Mouse (Mus musculus) forebrain, embryonic 15.5 days (tissue): Measurements from ENCODE around the gene Yme1l1. TPM values are rescaled to one million over a fixed set of nuclear protein-coding genes. Genes with fewer than 3 reads are reported as not detected.

ENCODE experiments used
- ATAC-seq: fragments of 200-750 bp; cut with Nextera tagmentation; replicated peaks from 2 replicates; pipeline ENCODE4 v1.8.0; 2017; ENCODE audit warnings: mild to moderate bottlenecking, moderate TSS enrichment, moderate library complexity
- H3K27ac ChIP-seq: fragments of 300-500 bp; sonication (generic); replicated peaks from 2 replicates; pipeline ENCODE4 v1.5.1; 2015; ENCODE audit warnings: mild to moderate bottlenecking, inconsistent platforms
- H3K27me3 ChIP-seq: fragments of 300-500 bp; sonication (generic); 2 replicates; pipeline ENCODE4 v1.6.1; 2015; ENCODE audit warnings: inconsistent platforms
- H3K36me3 ChIP-seq: fragments of 300-500 bp; sonication (generic); 2 replicates; pipeline ENCODE4 v1.6.1; 2015; ENCODE audit warnings: mild to moderate bottlenecking, inconsistent platforms
- H3K4me1 ChIP-seq: fragments of 300-500 bp; sonication (generic); 2 replicates; pipeline ENCODE4 v1.6.1; 2015; ENCODE audit warnings: inconsistent platforms
- H3K4me2 ChIP-seq: fragments of 300-500 bp; sonication (generic); replicated peaks from 2 replicates; pipeline ENCODE4 v1.6.1; 2015; ENCODE audit warnings: mild to moderate bottlenecking, inconsistent platforms
- H3K4me3 ChIP-seq: fragments of 300-500 bp; sonication (generic); 2 replicates; pipeline ENCODE4 v1.5.1; 2015; ENCODE audit warnings: mild to moderate bottlenecking, inconsistent platforms
- H3K9ac ChIP-seq: fragments of 300-500 bp; sonication (generic); replicated peaks from 2 replicates; pipeline ENCODE4 v1.6.1; 2015; ENCODE audit warnings: mild to moderate bottlenecking, inconsistent platforms
- H3K9me3 ChIP-seq: fragments of 300-500 bp; sonication (generic); 2 replicates; pipeline ENCODE4 v1.6.1; 2016; ENCODE audit warnings: inconsistent platforms
- WGBS: fragments of 180-500 bp; shearing (Covaris S2); methylation state at CpG from one replicate; pipeline ENCODE4 v1.1.7; 2015; ENCODE audit warnings: mixed read lengths; 5-methylcytosine and 5-hydroxymethylcytosine counted together
- polyA plus RNA-seq: library from polyadenylated mRNA; unstranded; fragments of >200 nt; fragmentation: Nextera tagmentation; extraction: Ambion mirVana; gene quantifications from 2 replicates; pipeline ENCODE4 v1.2.1, GENCODE M21; 2015

Gene Yme1l1
- polyA plus RNA-seq = 69.4 and 71.7 TPM in 2 replicates

DNA sequence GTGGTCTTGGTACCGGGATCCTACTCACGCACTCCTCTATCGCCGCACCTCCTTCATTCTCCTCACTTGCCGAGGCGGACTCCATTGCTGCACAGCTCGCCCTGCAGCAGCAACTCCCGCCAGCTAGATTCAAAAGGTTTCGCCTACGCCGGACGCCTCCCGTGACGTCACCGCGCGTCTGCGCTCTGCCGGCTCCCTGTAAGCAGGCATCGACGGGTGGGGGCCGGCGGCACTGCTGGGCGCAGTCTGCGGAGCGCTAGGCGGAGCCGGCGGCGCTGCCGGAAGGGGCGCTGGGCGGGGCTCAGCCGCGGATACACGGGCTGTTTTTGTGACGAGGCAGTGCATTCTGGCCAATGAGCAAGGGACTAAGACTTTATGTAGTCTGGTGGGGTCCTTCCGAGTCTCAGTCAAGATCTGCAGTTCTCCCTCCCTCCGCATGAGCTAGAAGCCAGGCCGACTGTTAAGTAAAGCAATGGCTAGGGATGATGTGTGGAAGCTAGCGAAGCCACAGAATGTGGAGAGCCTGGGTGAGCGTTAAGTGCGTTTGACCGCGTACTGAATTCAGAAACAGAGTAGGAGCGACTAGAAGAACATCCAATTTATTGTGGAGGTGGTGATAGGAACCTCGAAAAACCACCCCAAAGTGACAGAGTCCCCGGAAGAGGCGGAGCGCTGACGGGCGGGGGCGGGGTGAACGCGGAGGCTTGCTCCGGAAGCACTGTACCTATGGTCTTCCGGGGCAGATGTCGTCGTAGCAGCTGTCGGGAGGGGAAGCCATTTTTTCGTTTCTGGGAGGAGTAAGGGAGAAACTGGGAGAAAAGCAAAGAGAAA lies at the start of gene Yme1l1, which contains the start of gene Mastl:
TSS of gene Yme1l1 (plus strand) at position 593 of the 831 bp plus-strand sequence.
TSS of gene Mastl (minus strand) at position 248 of the 831 bp plus-strand sequence.
- Histone ChIP-seq H3K4me2 (peak within 1 kb of the TSS; percentile 81), H3K9me3 (no peaks in the 10 kb centered on the region), H3K36me3 (no peaks in the 10 kb centered on the region), H3K9ac (peak within 1 kb of the TSS; percentile 76), H3K27me3 (no peaks in the 10 kb centered on the region), H3K4me3 (peak within 1 kb of the TSS; percentile 83), H3K27ac (peak within 1 kb of the TSS; percentile 97), H3K4me1 (peaks cover 41% of the 10 kb centered on the region)
- peak; percentile 99 for ATAC-seq
- WGBS = under 1% methylated on average over 61 of the region's 61 CpGs

DNA sequence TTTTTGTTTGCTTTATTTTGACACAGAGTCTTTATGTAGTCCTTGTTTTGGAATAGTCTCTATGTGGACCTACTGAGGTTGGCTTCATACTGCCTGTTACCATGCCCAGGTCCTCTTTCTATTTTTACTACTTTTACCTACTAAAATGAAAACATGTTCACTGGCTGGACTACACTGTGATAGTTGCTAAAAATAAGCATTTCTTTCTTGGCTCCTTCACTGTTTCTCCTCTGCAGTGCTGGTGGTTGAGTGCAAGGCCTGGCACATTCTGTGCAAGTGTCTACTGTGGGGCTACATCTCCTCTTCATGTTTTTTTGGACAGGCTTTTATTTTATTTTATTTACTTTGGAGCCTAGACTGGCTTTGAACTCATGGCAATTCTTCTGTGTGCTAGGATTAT lies 36.6 kb upstream of the Yme1l1 start:
- peaks cover 12% of the 10 kb centered on the region for H3K36me3 ChIP-seq
- no peak for ATAC-seq
- no peak overlapping the region for H3K4me3 ChIP-seq
- H3K9me3 ChIP-seq = no peaks in the 10 kb centered on the region
- H3K4me1 ChIP-seq = no peaks in the 10 kb centered on the region
- H3K27me3 ChIP-seq = no peaks in the 10 kb centered on the region
- no peak overlapping the region for H3K27ac ChIP-seq
- no peak overlapping the region for H3K4me2 ChIP-seq
- H3K9ac ChIP-seq = no peak overlapping the region

- Histone ChIP-seq H3K9ac (peak overlapping the region; percentile 76), H3K27me3 (no peaks in the 10 kb centered on the region), H3K4me1 (peaks cover 41% of the 10 kb centered on the region), H3K4me2 (peak overlapping the region; percentile 81), H3K27ac (peak overlapping the region; percentile 97; the same call in 1 of the 2 replicates), H3K36me3 (no peaks in the 10 kb centered on the region), H3K4me3 (peak overlapping the region; percentile 83), H3K9me3 (no peaks in the 10 kb centered on the region)
- peak; percentile 12 for ATAC-seq
- 7% methylated on average over 5 of the region's 5 CpGs for WGBS
Observed at GRCm38 (mm10) chr2:23155199-23155621, 959 bp upstream of the Yme1l1 start.

- 0% methylated on average over 17 of the region's 17 CpGs for WGBS
- H3K27ac ChIP-seq = peak overlapping the region; percentile 97
- ATAC-seq = peak; percentile 30; the same call in 1 of the 2 replicates
- peak overlapping the region; percentile 81 for H3K4me2 ChIP-seq
- H3K4me3 ChIP-seq = peak overlapping the region; percentile 83
- no peaks in the 10 kb centered on the region for H3K27me3 ChIP-seq
- peaks cover 42% of the 10 kb centered on the region for H3K4me1 ChIP-seq
- no peaks in the 10 kb centered on the region for H3K9me3 ChIP-seq
- H3K36me3 ChIP-seq = 0 out of 2 replicates have a peak, but pooled peaks cover 1% of the 10 kb centered on the region
- peak overlapping the region; percentile 76 for H3K9ac ChIP-seq
Observed at GRCm38 (mm10) chr2:23156608-23157081, 476 bp downstream of the Yme1l1 start.

GRCm38 (mm10) chr2:23172305-23172704 lies 16.1 kb downstream of the Yme1l1 start:
- no peak overlapping the region for H3K9ac ChIP-seq
- H3K27me3 ChIP-seq = no peaks in the 10 kb centered on the region
- H3K4me3 ChIP-seq = no peak overlapping the region
- WGBS = 88% methylated on average over 3 of the region's 3 CpGs
- H3K9me3 ChIP-seq = no peaks in the 10 kb centered on the region
- H3K36me3 ChIP-seq = peaks cover 82% of the 10 kb centered on the region
- no peak overlapping the region for H3K27ac ChIP-seq
- no peak for ATAC-seq
- H3K4me2 ChIP-seq = no peak overlapping the region
- H3K4me1 ChIP-seq = no peaks in the 10 kb centered on the region

DNA sequence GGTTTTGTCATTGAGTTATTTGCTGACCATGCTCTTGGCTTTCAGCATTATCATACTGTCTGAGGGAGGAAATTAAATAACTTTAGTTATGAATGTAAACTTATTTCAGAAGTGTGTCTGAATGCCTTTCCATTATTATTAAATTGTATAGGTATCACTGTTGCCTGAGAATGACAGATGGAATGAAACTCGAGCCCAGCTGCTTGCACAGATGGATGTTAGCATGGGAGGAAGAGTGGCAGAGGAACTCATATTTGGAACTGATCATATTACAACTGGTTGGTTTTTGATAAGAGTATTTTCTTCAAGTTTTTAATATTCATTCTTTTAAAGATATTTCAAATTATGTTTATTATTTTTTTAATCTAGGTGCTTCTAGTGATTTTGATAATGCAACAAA lies 38.2 kb downstream of the Yme1l1 start:
- WGBS = 80% methylated on average over 1 of the region's 1 CpGs
- no peaks in the 10 kb centered on the region for H3K27me3 ChIP-seq
- no peak overlapping the region for H3K27ac ChIP-seq
- no peak overlapping the region for H3K4me3 ChIP-seq
- H3K36me3 ChIP-seq = peaks cover 63% of the 10 kb centered on the region
- no peaks in the 10 kb centered on the region for H3K9me3 ChIP-seq
- H3K4me1 ChIP-seq = no peaks in the 10 kb centered on the region
- H3K4me2 ChIP-seq = no peak overlapping the region
- no peak for ATAC-seq
- no peak overlapping the region for H3K9ac ChIP-seq

DNA sequence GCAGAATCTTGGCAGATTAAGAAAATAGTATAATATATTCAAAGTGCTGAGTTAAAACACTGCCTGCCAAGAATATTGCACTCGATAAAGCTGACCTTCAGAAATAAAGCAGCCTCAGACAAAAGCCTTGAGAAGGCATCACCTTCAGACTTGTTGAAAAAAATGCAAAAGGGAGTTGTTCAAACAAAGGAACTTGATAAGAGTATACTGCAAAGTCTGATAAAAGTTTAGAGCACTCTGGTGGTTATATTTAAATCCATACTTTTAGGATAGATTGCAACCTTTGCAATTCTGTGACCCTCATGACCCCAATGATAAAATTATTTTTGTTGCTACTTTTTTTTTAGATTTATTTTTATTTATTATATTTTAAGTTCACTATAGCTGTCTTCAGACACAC lies 44.9 kb downstream of the Yme1l1 start:
- Histone ChIP-seq H3K4me3 (no peak overlapping the region), H3K4me2 (no peak overlapping the region), H3K9me3 (no peaks in the 10 kb centered on the region), H3K27me3 (no peaks in the 10 kb centered on the region), H3K9ac (no peak overlapping the region), H3K4me1 (no peaks in the 10 kb centered on the region), H3K27ac (no peak overlapping the region), H3K36me3 (peaks cover 29% of the 10 kb centered on the region)
- no peak for ATAC-seq
- 91% methylated on average over 1 of the region's 1 CpGs for WGBS

GRCm38 (mm10) chr2:23202900-23203670 lies 46.9 kb downstream of the Yme1l1 start:
- WGBS = 64% methylated on average over 15 of the region's 15 CpGs
- Histone ChIP-seq H3K4me1 (no peaks in the 10 kb centered on the region), H3K4me3 (no peak overlapping the region), H3K27me3 (no peaks in the 10 kb centered on the region), H3K36me3 (peaks cover 22% of the 10 kb centered on the region), H3K9ac (no peak overlapping the region), H3K27ac (no peak overlapping the region), H3K9me3 (no peaks in the 10 kb centered on the region), H3K4me2 (no peak overlapping the region)
- peak; percentile 35; the same call in 1 of the 2 replicates for ATAC-seq

GRCm38 (mm10) chr2:23207070-23207526 lies 50.9 kb downstream of the Yme1l1 start, which contains the start of gene 4931423N10Rik:
Gene 4931423N10Rik (plus strand): TSS chr2:23207476.
- Histone ChIP-seq H3K9me3 (no peaks in the 10 kb centered on the region), H3K27me3 (no peaks in the 10 kb centered on the region), H3K4me2 (no peak within 1 kb of the TSS), H3K4me3 (no peak within 1 kb of the TSS), H3K9ac (no peak within 1 kb of the TSS), H3K36me3 (no peaks in the 10 kb centered on the region), H3K4me1 (no peaks in the 10 kb centered on the region), H3K27ac (no peak within 1 kb of the TSS)
- no peak for ATAC-seq
- WGBS = 81% methylated on average over 15 of the region's 15 CpGs

GRCm38 (mm10) chr2:23213661-23214060 lies 57.5 kb downstream of the Yme1l1 start:
- no peaks in the 10 kb centered on the region for H3K4me1 ChIP-seq
- H3K27me3 ChIP-seq = no peaks in the 10 kb centered on the region
- H3K27ac ChIP-seq = no peak overlapping the region
- H3K9ac ChIP-seq = no peak overlapping the region
- H3K9me3 ChIP-seq = no peaks in the 10 kb centered on the region
- H3K4me2 ChIP-seq = no peak overlapping the region
- no peak overlapping the region for H3K4me3 ChIP-seq
- WGBS = 81% methylated on average over 5 of the region's 5 CpGs
- no peaks in the 10 kb centered on the region for H3K36me3 ChIP-seq
- ATAC-seq = no peak

- WGBS = 73% methylated on average over 6 of the region's 7 CpGs
- H3K9me3 ChIP-seq = no peaks in the 10 kb centered on the region
- H3K36me3 ChIP-seq = no peaks in the 10 kb centered on the region
- no peaks in the 10 kb centered on the region for H3K27me3 ChIP-seq
- no peak for ATAC-seq
- no peak overlapping the region for H3K4me2 ChIP-seq
- no peak overlapping the region for H3K27ac ChIP-seq
- no peaks in the 10 kb centered on the region for H3K4me1 ChIP-seq
- H3K4me3 ChIP-seq = no peak overlapping the region
- H3K9ac ChIP-seq = no peak overlapping the region
Observed at GRCm38 (mm10) chr2:23225199-23225598, 69.0 kb downstream of the Yme1l1 start.

- Histone ChIP-seq H3K4me3 (no peak overlapping the region), H3K4me1 (no peaks in the 10 kb centered on the region), H3K9me3 (no peaks in the 10 kb centered on the region), H3K27me3 (no peaks in the 10 kb centered on the region), H3K36me3 (no peaks in the 10 kb centered on the region), H3K9ac (no peak overlapping the region), H3K27ac (no peak overlapping the region), H3K4me2 (no peak overlapping the region)
- WGBS = 49% methylated on average over 2 of the region's 2 CpGs
- no peak for ATAC-seq
Observed at GRCm38 (mm10) chr2:23228463-23228862, 72.3 kb downstream of the Yme1l1 start.
